Mouse (Mus musculus) C2C12 (cell line): ENCODE results near the gene Uggt1.

ENCODE experiments used
- CTCF ChIP-seq: IDR thresholded peaks from one replicate; pipeline ENCODE4 v1.5.1; 2011; ENCODE audit not compliant: control insufficient read depth, insufficient read depth, insufficient read length
- USF1 ChIP-seq: IDR thresholded peaks from one replicate; pipeline ENCODE4 v1.6.1; 2011; ENCODE audit warnings: low read depth, mild to moderate bottlenecking, control low read depth, moderate library complexity

DNA sequence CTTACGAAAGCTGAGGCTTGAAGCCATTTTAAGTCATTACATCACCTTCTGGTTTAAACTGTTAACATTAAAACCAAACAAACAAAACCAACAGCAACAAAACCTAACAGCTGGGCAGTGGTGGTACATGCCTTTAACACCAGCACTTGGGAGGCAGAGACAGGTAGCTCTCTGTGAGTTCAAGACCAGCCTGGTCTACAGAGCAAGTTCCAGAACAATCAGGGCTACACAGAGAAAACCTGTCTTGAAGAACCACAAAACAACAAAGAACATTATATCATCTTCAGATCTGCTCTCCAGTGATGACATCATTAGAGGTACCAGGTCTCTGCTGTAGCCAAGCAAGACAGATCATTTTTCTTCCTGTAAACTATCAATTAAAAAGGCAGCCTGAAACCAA lies 15.9 kb upstream of the Uggt1 start:
- no peak for TF ChIP-seq CTCF
- TF ChIP-seq USF1, result no peak
